Mouse (Mus musculus) spleen, postnatal 36 days (tissue): ENCODE results near the gene Cpxm1.
"Not testable (repeated sequence)": the region's sequence is repeated elsewhere in the genome, so short reads cannot be mapped to it uniquely, and the experiment has no call there.

ENCODE experiments used
- DNase-seq, 2 experiments: peaks; one replicate each; pipeline ENCODE4 v3.0.0; 2022; ENCODE audit warnings: low spot score in 2 of 2, mixed read lengths in 1 of 2

Gene Cpxm1

DNA sequence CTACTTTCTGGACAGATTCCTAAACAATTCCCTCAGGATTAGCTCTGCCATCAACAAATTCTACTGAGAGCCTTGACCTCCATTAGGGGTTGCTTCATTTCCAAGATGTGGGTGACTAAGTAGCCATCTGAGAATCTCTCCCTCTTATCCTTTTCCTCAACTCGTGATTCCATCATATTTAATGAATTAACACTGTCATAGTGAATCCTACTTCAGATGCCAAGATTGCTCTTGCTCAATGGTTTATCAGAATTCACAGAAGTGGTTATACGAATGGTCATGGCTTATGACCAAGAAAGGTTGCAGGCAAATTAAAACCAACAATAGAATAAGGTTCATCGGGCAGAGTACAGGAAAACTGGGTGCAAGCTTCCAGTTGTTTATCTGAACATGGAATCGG is 4.5 kb upstream of the Cpxm1 start:
- no peak for DNase-seq

DNA sequence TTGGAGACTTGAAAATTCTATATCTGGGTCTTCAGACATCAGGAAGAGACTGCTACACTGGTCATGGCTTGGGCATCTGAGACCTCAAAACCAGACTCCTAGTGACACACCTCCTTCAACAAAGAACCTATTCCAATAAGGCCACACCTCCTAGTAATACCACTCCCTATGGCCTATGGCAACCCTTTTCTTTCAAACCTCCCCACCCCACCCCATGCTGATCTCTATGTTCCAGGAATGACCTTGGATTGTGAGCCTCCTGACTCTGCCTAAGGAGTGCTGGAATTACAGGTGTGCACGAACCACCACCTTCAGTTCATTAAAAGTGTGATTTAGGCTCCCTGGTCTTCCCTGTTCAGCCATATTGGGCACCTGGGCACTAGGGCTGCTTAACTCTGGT is 2.7 kb upstream of the Cpxm1 start:
- no peak for DNase-seq

- no peak for DNase-seq
Measured at GRCm38 (mm10) chr2:130398091-130398490, 717 bp upstream of the Cpxm1 start.

GRCm38 (mm10) chr2:130395696-130396095 is 1.7 kb downstream of the Cpxm1 start:
- DNase-seq: no peak

GRCm38 (mm10) chr2:130392836-130393235 is 4.5 kb downstream of the Cpxm1 start:
- DNase-seq: no peak

DNA sequence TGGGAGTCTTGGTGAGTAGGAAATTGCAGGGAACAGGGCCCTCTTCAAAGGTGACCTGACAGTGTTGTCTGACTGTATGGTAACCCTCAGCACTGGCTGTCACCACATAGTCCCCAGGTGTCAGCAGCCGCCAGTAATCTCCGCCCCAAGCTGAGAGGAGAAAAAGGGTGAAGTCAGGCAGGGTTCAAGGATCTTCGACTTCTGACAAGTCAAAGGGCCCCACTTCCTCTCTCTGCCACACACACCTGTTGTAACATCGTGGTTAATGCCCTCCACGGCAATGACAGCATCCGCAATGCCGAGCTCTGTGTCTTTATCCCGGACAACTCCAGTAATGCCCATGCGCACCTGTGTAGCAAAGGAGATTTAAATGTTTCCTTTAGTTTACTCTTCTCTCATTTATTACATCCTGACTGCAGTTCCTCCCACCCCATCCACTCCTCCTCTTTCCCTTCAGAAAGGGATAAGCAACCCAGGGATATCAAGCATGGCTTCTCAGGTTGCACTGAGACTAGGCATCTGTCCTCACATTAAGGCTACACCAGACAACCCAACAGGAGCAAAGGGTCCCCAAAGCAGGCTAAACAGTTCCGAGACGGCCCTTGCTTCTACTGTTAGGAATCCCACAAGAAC is 6.3 kb downstream of the Cpxm1 start:
- no peak for DNase-seq

GRCm38 (mm10) chr2:130388796-130389195 is 8.6 kb downstream of the Cpxm1 start:
- DNase-seq: no peak

DNA sequence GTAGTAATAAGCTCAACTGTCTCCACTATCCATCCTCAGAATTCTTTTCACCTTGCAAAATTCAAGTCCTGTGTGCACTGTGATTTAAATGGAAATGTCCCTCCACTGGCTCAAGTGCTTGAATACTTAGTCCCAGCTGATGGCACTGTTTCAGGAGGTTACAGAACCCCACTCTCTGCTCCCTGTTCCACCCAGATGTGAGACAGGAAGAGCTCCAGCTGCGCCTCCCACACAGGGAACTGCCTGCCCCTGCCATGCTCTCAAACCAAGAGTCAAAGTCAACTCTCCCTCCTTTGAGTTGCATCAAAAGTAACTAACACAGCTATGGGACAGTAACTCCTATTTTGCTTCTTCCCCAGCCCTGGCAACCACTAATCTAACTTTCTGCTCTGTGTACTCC is 11.2 kb downstream of the Cpxm1 start:
- no peak for DNase-seq

DNA sequence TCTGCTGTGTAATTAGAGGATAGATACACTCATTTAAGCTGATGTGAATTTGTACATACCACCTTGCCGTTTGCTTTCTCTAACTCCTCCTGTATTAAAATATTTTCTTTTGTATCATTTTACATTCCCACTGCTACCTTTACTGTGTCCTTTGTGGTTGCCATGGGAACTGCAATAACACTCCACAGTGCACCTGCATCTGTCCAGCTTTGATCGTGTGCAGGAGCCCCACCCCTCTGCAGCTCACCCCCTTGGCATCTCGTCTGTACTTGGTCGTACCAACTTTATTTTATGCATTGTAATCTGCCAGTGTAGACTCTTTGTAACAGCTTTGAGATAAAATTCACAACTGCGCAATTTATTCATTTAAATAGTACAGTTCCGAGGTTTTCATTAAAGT is 13.5 kb downstream of the Cpxm1 start:
- no peak for DNase-seq

GRCm38 (mm10) chr2:130383205-130383604 is 14.2 kb downstream of the Cpxm1 start:
- no peak for DNase-seq

DNA sequence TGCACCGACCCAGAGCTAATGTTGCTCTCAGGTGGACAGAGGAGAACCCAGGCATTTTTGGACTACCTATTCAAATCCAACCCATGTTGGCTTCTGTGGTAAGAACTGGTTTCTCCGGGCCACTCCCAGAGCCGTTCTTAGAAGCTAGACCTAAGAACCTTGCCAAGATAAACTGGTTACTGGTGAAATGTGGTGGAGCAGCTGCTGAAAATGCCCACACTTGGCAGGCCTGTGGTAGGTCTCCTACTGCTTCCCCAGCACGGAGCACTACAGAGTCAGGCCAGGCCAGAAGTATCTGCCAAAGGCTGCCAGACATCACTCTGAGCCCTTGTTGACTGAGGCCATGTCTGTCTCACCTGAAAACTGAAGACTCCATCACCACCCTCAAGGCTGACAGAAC is 22.4 kb downstream of the Cpxm1 start:
- no peak for DNase-seq

DNA sequence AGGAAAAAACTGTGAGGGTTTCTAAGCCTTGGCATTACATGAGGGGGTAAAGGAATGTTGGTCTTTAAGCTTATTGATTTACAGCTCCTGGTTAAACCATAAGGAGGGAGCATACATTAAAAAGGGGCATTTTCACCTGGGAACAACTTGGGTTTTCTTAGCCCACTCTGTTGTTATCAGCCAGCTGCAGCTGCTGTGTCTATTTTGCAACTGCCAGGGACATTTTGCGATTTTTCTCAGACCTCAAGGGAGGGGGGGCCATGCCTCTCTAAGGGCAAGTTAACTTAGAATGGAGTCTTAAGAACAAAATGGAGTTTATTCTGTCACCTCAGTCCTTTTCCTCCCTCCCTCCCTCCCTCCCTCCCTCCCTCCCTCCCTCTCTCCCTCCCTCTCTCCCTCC is 24.3 kb downstream of the Cpxm1 start:
- not testable (repeated sequence) for DNase-seq

- no peak for DNase-seq
Measured at GRCm38 (mm10) chr2:130367386-130367785, 30.0 kb downstream of the Cpxm1 start.

DNA sequence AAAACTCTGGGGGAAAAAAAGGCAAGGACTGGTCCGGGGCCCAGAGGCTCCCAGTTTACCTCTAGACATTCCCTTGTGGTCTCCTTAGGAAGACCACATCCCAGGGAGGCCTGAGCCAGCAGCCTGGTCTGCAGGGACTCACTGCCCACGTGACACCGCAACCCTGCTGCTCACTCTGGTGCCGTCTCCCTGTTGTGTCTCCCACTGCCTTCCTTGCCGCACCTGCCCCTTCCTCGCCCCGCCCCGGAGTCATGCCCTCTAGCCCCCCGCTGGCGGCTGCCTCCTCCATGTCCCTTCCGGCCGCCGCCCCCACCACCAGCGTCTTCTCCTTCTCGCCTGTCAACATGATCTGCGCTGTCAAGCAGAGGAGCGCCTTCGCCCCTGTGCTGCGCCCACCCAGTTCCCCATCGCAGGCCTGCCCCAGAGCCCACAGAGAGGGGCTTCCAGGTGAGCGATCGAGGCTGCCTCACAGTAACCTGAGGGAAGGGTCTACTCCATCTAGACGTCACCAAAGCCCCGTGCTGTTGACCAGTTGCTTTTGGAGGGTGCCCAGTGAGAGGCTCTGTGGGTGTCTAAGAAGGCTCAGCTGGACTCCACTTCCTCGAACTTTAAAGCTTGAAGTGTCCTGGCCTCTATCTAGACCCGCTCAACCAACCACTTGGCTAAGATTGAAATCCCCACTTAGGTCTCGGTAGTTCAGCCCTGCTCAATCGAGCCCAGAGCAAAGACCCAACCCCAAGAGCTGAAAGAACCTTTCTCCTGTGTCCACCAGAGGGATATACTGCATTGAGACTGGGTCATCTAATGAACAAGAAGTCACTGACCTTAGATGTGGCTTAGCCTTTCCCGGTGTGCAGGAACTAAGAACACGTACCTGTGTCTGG is 31.9 kb downstream of the Cpxm1 start:
- no peak for DNase-seq

DNA sequence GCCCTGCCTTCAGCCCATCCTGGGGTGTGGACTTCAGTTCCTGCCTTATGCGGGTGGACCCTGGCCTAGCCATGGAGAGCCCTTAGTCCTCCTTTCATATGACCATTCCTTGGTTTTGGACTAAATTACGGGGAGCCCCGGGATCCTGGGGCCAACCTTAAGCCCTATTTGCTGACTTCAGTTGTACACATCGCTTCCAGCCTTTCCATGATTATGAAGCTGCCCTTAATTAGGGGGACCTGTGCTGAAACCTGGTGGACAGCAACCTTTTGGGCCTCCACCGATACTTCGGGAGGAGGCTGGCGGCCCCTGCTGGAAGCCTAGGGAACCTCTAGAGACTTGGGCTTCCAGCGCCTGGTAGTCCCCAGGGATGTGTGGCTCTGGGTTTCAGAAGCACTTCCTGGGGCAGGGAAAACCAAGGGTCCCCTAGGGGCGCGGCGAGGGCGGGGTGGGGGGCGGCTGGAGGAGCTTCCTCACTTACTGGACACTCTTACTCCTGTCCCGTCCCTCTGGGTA is 34.8 kb downstream of the Cpxm1 start:
- DNase-seq: no peak

DNA sequence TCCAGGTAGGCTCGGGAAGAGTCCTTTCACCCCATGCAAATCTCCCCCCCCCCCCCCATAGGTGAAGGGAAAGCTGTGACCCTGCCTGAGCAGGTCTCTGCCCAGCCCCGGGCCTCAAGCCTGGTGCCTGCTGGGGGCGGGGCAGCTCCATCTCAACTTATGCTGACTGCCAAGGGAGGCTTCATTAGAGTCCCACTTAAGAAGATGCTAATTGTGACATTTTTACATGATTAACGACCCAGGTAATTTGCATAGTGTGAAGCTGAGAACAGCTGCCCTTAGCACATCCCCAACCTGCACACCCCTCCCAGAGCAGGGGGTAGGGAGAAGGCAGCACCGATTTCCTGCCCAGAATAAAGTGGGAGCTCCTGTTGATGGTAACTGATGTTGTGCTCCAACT is 38.5 kb downstream of the Cpxm1 start:
- DNase-seq: no peak

GRCm38 (mm10) chr2:130357551-130357950 is 39.8 kb downstream of the Cpxm1 start:
- no peak for DNase-seq

- DNase-seq: no peak
Measured at GRCm38 (mm10) chr2:130353889-130354288, 43.5 kb downstream of the Cpxm1 start.

GRCm38 (mm10) chr2:130353411-130353810 is 44.0 kb downstream of the Cpxm1 start:
- no peak for DNase-seq

- no peak for DNase-seq
Measured at GRCm38 (mm10) chr2:130351758-130352339, 45.5 kb downstream of the Cpxm1 start.

GRCm38 (mm10) chr2:130350376-130350775 is 47.0 kb downstream of the Cpxm1 start:
- DNase-seq: no peak

- no peak for DNase-seq
Measured at GRCm38 (mm10) chr2:130341220-130341580, 56.2 kb downstream of the Cpxm1 start.
